Mouse (Mus musculus): ENCODE measurements around the gene Bpifa3. TPM values are rescaled to one million over a fixed set of nuclear protein-coding genes. Genes with fewer than 3 reads are reported as not detected.

Gene Bpifa3
- not detected in 2 replicates for polyA plus RNA-seq (2015; fragmentation: Nextera tagmentation; extraction: Ambion mirVana)

DNA sequence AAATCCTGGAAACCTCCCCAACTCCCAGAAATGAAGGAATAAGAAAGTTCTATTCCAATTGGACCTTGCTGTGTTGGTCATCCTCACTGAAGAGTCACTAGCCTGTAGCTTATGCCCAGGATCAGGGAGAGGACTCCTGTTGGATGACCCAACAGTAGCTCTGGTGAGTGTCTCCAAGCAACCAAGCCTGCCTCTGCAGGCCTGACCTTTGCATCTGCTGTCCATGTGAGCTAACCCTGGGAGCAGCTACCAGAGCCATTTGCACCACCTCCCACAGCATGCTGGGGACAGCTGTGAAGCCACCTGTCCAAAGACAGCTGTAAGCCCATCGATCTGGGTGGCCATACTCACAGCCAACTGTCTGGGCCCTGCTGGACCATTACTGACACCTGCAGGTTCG, at the start of gene Bpifa3:
TSS of gene Bpifa3 (plus strand) at position 217 of the 400 bp plus-strand sequence.

DNA sequence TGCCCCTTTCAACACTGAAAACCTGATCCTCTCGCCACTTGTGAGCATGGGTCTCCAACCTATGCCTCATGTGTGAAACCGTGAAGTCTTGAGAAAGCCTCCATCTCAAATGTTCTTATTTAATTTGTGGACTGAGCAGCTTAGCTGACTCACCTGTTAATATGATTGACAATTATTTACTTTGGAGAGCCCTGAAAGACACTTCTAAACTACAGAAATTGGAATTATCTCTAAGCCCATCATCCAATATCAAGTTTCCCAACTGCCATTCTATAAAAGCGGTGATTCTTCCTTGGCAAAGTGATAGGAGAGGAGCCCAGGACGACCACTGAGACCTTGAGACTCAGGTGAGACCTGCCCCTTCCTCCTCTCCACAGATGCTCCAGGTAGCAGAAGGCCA, 12.4 kb downstream of the Bpifa3 start, which contains the start of gene Bpifa1:
TSS of gene Bpifa1 (plus strand) at position 301 of the 400 bp plus-strand sequence.

DNA sequence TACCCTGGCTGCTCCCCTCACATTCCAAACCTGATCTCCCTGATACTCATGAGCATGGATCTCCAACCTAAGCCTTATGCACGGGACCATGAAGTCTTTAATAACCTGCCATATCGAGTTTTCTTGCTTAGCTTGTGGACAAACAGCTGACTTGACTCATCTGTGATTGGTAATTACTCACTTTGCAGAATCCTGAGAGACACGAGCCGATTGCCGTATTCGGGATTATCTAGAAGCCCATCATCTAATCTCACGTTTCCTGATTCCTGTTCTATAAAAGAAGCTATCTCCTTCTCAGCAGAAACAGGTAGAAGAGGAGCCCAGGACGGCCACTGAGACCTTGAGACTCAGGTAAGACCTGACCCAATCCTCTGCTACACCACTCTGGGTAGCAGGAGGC, 32.2 kb downstream of the Bpifa3 start, which contains the start of gene Bpifa5:
TSS of gene Bpifa5 (plus strand) at position 301 of the 400 bp plus-strand sequence.

Other genes starting within 250 kb of the Bpifa3 start
- not detected in 2 replicates for gene Bpifb6, start 229.9 kb upstream of the Bpifa3 start, polyA plus RNA-seq (2015; fragmentation: Nextera tagmentation; extraction: Ambion mirVana)
- gene Bpifb3, start 212.1 kb upstream of the Bpifa3 start, polyA plus RNA-seq (2015; fragmentation: Nextera tagmentation; extraction: Ambion mirVana) = not detected in 2 replicates
- gene Bpifb4, start 192.1 kb upstream of the Bpifa3 start, polyA plus RNA-seq (2015; fragmentation: Nextera tagmentation; extraction: Ambion mirVana) = not detected in 2 replicates
- not detected in 2 replicates for gene Bpifa6, start 155.4 kb upstream of the Bpifa3 start, polyA plus RNA-seq (2015; fragmentation: Nextera tagmentation; extraction: Ambion mirVana)
- gene Bpifa2, start 122.1 kb upstream of the Bpifa3 start, polyA plus RNA-seq (2015; fragmentation: Nextera tagmentation; extraction: Ambion mirVana) = not detected in 2 replicates
- not detected in 2 replicates for gene Bpifa1, start 12.5 kb downstream of the Bpifa3 start, polyA plus RNA-seq (2015; fragmentation: Nextera tagmentation; extraction: Ambion mirVana)
- not detected in 2 replicates for gene Bpifa5, start 32.3 kb downstream of the Bpifa3 start, polyA plus RNA-seq (2015; fragmentation: Nextera tagmentation; extraction: Ambion mirVana)
- gene Bpifb1, start 60.5 kb downstream of the Bpifa3 start, polyA plus RNA-seq (2015; fragmentation: Nextera tagmentation; extraction: Ambion mirVana) = 0.91 and 1.4 TPM in 2 replicates
- 0.14 TPM in 1 of 2 replicates, not detected in the other for gene Bpifb5, start 93.4 kb downstream of the Bpifa3 start, polyA plus RNA-seq (2015; fragmentation: Nextera tagmentation; extraction: Ambion mirVana)
- gene Bpifb9a, start 127.5 kb downstream of the Bpifa3 start, polyA plus RNA-seq (2015; fragmentation: Nextera tagmentation; extraction: Ambion mirVana) = not detected in 2 replicates
- not detected in 2 replicates for gene Bpifb9b, start 176.9 kb downstream of the Bpifa3 start, polyA plus RNA-seq (2015; fragmentation: Nextera tagmentation; extraction: Ambion mirVana)
- gene Cdk5rap1, start 242.7 kb downstream of the Bpifa3 start, polyA plus RNA-seq (2015; fragmentation: Nextera tagmentation; extraction: Ambion mirVana) = 8.0 and 11.6 TPM in 2 replicates

Measured in urinary bladder, postnatal 0 days (tissue).